Mouse (Mus musculus): Measurements from ENCODE around the gene Zfp688. TPM values are rescaled to one million over a fixed set of nuclear protein-coding genes. Genes with fewer than 3 reads are reported as not detected.
"Not testable (repeated sequence)": the region's sequence is repeated elsewhere in the genome, so short reads cannot be mapped to it uniquely, and the experiment has no call there.

Zfp688 gene
- polyA plus RNA-seq, 1 experiment from 2014 or later, result 27.8 TPM

GRCm38 (mm10) chr7:127375271-127376245 is 46.3 kb downstream of the Zfp688 start, which contains the start of gene Zfp747:
Gene Zfp747, minus strand, starts transcription at chr7:127376050.
- peak; percentile 93 for ATAC-seq (replicated peaks)

GRCm38 (mm10) chr7:127371870-127372269 is 50.0 kb downstream of the Zfp688 start:
- not testable (repeated sequence) for ATAC-seq (replicated peaks); H3K27me3 ChIP-seq; H3K4me2 ChIP-seq (replicated peaks); H3K9me3 ChIP-seq; H3K36me3 ChIP-seq; H3K27ac ChIP-seq (replicated peaks); H3K4me3 ChIP-seq; H3K4me1 ChIP-seq; H3K9ac ChIP-seq (replicated peaks)
- WGBS, result 82% methylated on average over 3 of the region's 3 CpGs

More at GRCm38 (mm10) chr7:127375271-127376245, 46.3 kb downstream of the Zfp688 start, which contains the start of gene Zfp747:
- not testable (repeated sequence) for H3K4me1 ChIP-seq, H3K36me3 ChIP-seq, H3K9me3 ChIP-seq, H3K27me3 ChIP-seq
- Histone ChIP-seq H3K4me2 (replicated peaks) (peak within 1 kb of the TSS; percentile 78), H3K9ac (replicated peaks) (peak within 1 kb of the TSS; percentile 75), H3K27ac (replicated peaks) (peak within 1 kb of the TSS; percentile 75), H3K4me3 (peak within 1 kb of the TSS; percentile 76)
- WGBS, result 2% methylated on average over 49 of the region's 49 CpGs

- H3K9ac ChIP-seq (replicated peaks), result no peak overlapping the region
- ATAC-seq (replicated peaks), result no peak
- H3K4me1 ChIP-seq, result peaks cover 4% of the 10 kb centered on the region; the same call in 1 of the 2 replicates
- no peak overlapping the region for H3K27ac ChIP-seq (replicated peaks)
- peaks cover 4% of the 10 kb centered on the region; the same call in 1 of the 2 replicates for H3K36me3 ChIP-seq
- H3K27me3 ChIP-seq, result no peaks in the 10 kb centered on the region
- H3K9me3 ChIP-seq, result no peaks in the 10 kb centered on the region
- no peak overlapping the region for H3K4me2 ChIP-seq (replicated peaks)
- 88% methylated on average over 2 of the region's 2 CpGs for WGBS
- no peak overlapping the region for H3K4me3 ChIP-seq
Measured at GRCm38 (mm10) chr7:127371213-127371612, 50.7 kb downstream of the Zfp688 start.

Other genes with a start within 250 kb of the Zfp688 start
- 86.7 and 91.5 TPM in 2 replicates for gene Cd2bp2, start 226.0 kb downstream of the Zfp688 start, polyA plus RNA-seq (2015; fragmentation: Nextera tagmentation; extraction: Ambion mirVana)
- gene Tbc1d10b, start 213.6 kb downstream of the Zfp688 start, polyA plus RNA-seq (2015; fragmentation: Nextera tagmentation; extraction: Ambion mirVana), result 33.6 and 35.1 TPM in 2 replicates
- gene Mylpf, start 213.2 kb downstream of the Zfp688 start, polyA plus RNA-seq (2015; fragmentation: Nextera tagmentation; extraction: Ambion mirVana), result 6.1 and 6.3 TPM in 2 replicates
- gene Zfp553, start 189.0 kb downstream of the Zfp688 start, polyA plus RNA-seq (2015; fragmentation: Nextera tagmentation; extraction: Ambion mirVana), result 70.7 and 71.5 TPM in 2 replicates
- gene Sept1, start 188.9 kb downstream of the Zfp688 start, polyA plus RNA-seq (2015; fragmentation: Nextera tagmentation; extraction: Ambion mirVana), result 21.8 and 27.8 TPM in 2 replicates
- gene Zfp771, start 177.8 kb downstream of the Zfp688 start, polyA plus RNA-seq (2015; fragmentation: Nextera tagmentation; extraction: Ambion mirVana), result 65.2 and 65.9 TPM in 2 replicates
- 159 and 166 TPM in 2 replicates for gene Dctpp1, start 161.4 kb downstream of the Zfp688 start, polyA plus RNA-seq (2015; fragmentation: Nextera tagmentation; extraction: Ambion mirVana)
- gene Sephs2, start 148.0 kb downstream of the Zfp688 start, polyA plus RNA-seq (2015; fragmentation: Nextera tagmentation; extraction: Ambion mirVana), result 48.7 and 49.5 TPM in 2 replicates
- 0.22 and 0.28 TPM in 2 replicates for gene Itgal, start 125.8 kb downstream of the Zfp688 start, polyA plus RNA-seq (2015; fragmentation: Nextera tagmentation; extraction: Ambion mirVana)
- 12.1 and 12.7 TPM in 2 replicates for gene Zfp768, start 76.5 kb downstream of the Zfp688 start, polyA plus RNA-seq (2015; fragmentation: Nextera tagmentation; extraction: Ambion mirVana)
- gene Zfp747, start 46.0 kb downstream of the Zfp688 start, polyA plus RNA-seq (2015; fragmentation: Nextera tagmentation; extraction: Ambion mirVana), result 7.6 and 8.9 TPM in 2 replicates
- gene 9130019O22Rik, start 34.9 kb downstream of the Zfp688 start, polyA plus RNA-seq (2015; fragmentation: Nextera tagmentation; extraction: Ambion mirVana), result 4.8 and 5.5 TPM in 2 replicates
- 5.4 and 5.9 TPM in 2 replicates for gene E430018J23Rik, start 28.4 kb downstream of the Zfp688 start, polyA plus RNA-seq (2015; fragmentation: Nextera tagmentation; extraction: Ambion mirVana)
- gene Zfp764, start 15.2 kb downstream of the Zfp688 start, polyA plus RNA-seq (2015; fragmentation: Nextera tagmentation; extraction: Ambion mirVana), result 4.6 and 6.1 TPM in 2 replicates
- gene Zfp689, start 27.1 kb upstream of the Zfp688 start, polyA plus RNA-seq (2015; fragmentation: Nextera tagmentation; extraction: Ambion mirVana), result 16.2 and 17.1 TPM in 2 replicates
- gene Prr14, start 37.5 kb upstream of the Zfp688 start, polyA plus RNA-seq (2015; fragmentation: Nextera tagmentation; extraction: Ambion mirVana), result 48.5 and 50.9 TPM in 2 replicates
- 12.7 and 13.2 TPM in 2 replicates for gene Fbrs, start 57.1 kb upstream of the Zfp688 start, polyA plus RNA-seq (2015; fragmentation: Nextera tagmentation; extraction: Ambion mirVana)
- gene Srcap, start 89.9 kb upstream of the Zfp688 start, polyA plus RNA-seq (2015; fragmentation: Nextera tagmentation; extraction: Ambion mirVana), result 54.1 and 64.2 TPM in 2 replicates
- 17.2 and 17.7 TPM in 2 replicates for gene Gm42715, start 97.5 kb upstream of the Zfp688 start, polyA plus RNA-seq (2015; fragmentation: Nextera tagmentation; extraction: Ambion mirVana)
- 3.7 and 5.3 TPM in 2 replicates for gene Tmem265, start 139.3 kb upstream of the Zfp688 start, polyA plus RNA-seq (2015; fragmentation: Nextera tagmentation; extraction: Ambion mirVana)
- 59.7 and 62.3 TPM in 2 replicates for gene Phkg2, start 151.3 kb upstream of the Zfp688 start, polyA plus RNA-seq (2015; fragmentation: Nextera tagmentation; extraction: Ambion mirVana)
- 11.8 TPM in 2 replicates for gene Ccdc189, start 166.5 kb upstream of the Zfp688 start, polyA plus RNA-seq (2015; fragmentation: Nextera tagmentation; extraction: Ambion mirVana)
- gene Rnf40, start 166.7 kb upstream of the Zfp688 start, polyA plus RNA-seq (2015; fragmentation: Nextera tagmentation; extraction: Ambion mirVana), result 51.1 and 52.4 TPM in 2 replicates
- 18.7 and 18.9 TPM in 2 replicates for gene Zfp629, start 193.7 kb upstream of the Zfp688 start, polyA plus RNA-seq (2015; fragmentation: Nextera tagmentation; extraction: Ambion mirVana)

Measured in forebrain, embryonic 15.5 days (tissue).